In the genomic region with DNA sequence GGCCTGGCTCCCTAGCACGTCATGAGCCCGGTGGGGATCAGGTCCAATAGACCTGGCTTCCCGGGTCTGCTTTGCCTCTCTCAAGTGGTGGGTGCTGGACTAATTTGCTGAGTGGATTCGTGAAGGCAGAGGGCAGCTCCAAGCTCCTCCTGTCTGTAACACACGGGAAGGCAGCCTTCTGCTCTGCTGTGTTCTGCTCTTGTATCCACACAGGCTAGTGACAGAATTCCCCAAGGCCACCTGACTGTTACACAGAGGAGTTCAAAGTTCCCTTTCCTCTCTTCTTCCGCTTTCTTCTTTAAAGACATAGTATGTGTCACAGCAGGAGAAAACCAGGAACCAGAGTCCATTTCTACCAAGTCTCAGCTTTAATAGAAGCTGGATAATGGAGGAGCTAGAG, we compare ENCODE assay signal across 18 mouse cellular contexts. TPM values are rescaled to one million over a fixed set of nuclear protein-coding genes. Genes with fewer than 3 reads are reported as not detected.
DNase-seq lines count a peak whose midpoint lies in the region; ATAC-seq and TF ChIP-seq lines count a peak whose summit lies in the region.
"Had no signal": no experiment of that assay in that cellular context is flagged by ENCODE, and none has a peak within 500 bp of the region (broad histone marks: within the 10 kb centered on the region; RNA-seq: fewer than 3 reads in every experiment).

No protein-coding gene starts in this region.

- H3K27me3 ChIP-seq in forebrain, postnatal 0 days (ENCODE audit: insufficient read depth, low read length) = no peaks in the 10 kb centered on the region
- no peaks in the 10 kb centered on the region for H3K27me3 ChIP-seq in forebrain, embryonic 16.5 days (replicated peaks; ENCODE audit: control insufficient read depth, insufficient read depth, low read length)
- H3K27me3 ChIP-seq: limb, embryonic 13.5 days; stomach, embryonic 15.5 days had no signal

- no peak overlapping the region for H3K4me2 ChIP-seq in forebrain, postnatal 0 days (ENCODE audit: low read depth)
- H3K4me2 ChIP-seq in forebrain, embryonic 16.5 days (ENCODE audit: low read length) = no peak overlapping the region
- H3K4me2 ChIP-seq: limb, embryonic 13.5 days; lung, embryonic 14.5 days; stomach, embryonic 15.5 days had no signal

- WGBS in forebrain, postnatal 0 days = 69% methylated on average over 6 of the region's 6 CpGs
- 71% methylated on average over 6 of the region's 6 CpGs for WGBS in forebrain, embryonic 16.5 days

- H3K9me3 ChIP-seq in forebrain, postnatal 0 days (ENCODE audit: low read length) = no peaks in the 10 kb centered on the region
- H3K9me3 ChIP-seq in forebrain, embryonic 16.5 days (ENCODE audit: control insufficient read depth, low read length) = no peaks in the 10 kb centered on the region
- H3K9me3 ChIP-seq: forebrain, embryonic 10.5 days; limb, embryonic 13.5 days; stomach, embryonic 15.5 days had no signal

- TF ChIP-seq CTCF in forebrain, postnatal 0 days (IDR thresholded peaks at IDR 0.05; ENCODE audit: low read depth) = no peak
- TF ChIP-seq CTCF in layer of hippocampus, adult 2 months (conservative IDR thresholded peaks at IDR 0.05) = peak; percentile 43

- peak; percentile 40; the same call in 1 of the 2 replicates for ATAC-seq in forebrain, postnatal 0 days
- no peak for ATAC-seq in forebrain, embryonic 16.5 days
- peak; percentile 64 for ATAC-seq in granulocyte monocyte progenitor cell, adult 5-6 weeks (replicated peaks; ENCODE audit: poor library complexity, severe bottlenecking)

- no peak overlapping the region for H3K27ac ChIP-seq in forebrain, postnatal 0 days (ENCODE audit: low read depth, low read length)
- no peak overlapping the region for H3K27ac ChIP-seq in forebrain, embryonic 16.5 days (ENCODE audit: low read length)
- no peak overlapping the region for H3K27ac ChIP-seq in layer of hippocampus, adult 2 months
- H3K27ac ChIP-seq: forebrain, embryonic 10.5 days; left cerebral cortex, adult 2 months; limb, embryonic 13.5 days; stomach, embryonic 15.5 days had no signal

- H3K4me3 ChIP-seq in forebrain, postnatal 0 days (ENCODE audit: low read depth, low read length) = no peak overlapping the region
- H3K4me3 ChIP-seq in forebrain, embryonic 16.5 days (replicated peaks; ENCODE audit: low read length) = no peak overlapping the region
- no peak overlapping the region for H3K4me3 ChIP-seq in layer of hippocampus, adult 2 months
- H3K4me3 ChIP-seq: forebrain, embryonic 10.5 days; left cerebral cortex, adult 2 months; limb, embryonic 13.5 days; stomach, embryonic 15.5 days had no signal

- H3K4me1 ChIP-seq in forebrain, postnatal 0 days (ENCODE audit: insufficient read depth) = no peaks in the 10 kb centered on the region
- H3K4me1 ChIP-seq in forebrain, embryonic 16.5 days (replicated peaks; ENCODE audit: control insufficient read depth, insufficient read depth, low read length) = 0 out of 2 replicates have a peak, but pooled peaks cover 2% of the 10 kb centered on the region
- H3K4me1 ChIP-seq: forebrain, embryonic 10.5 days; limb, embryonic 13.5 days; stomach, embryonic 15.5 days had no signal

- no peaks in the 10 kb centered on the region for H3K36me3 ChIP-seq in forebrain, postnatal 0 days (ENCODE audit: insufficient read depth)
- no peaks in the 10 kb centered on the region for H3K36me3 ChIP-seq in forebrain, embryonic 16.5 days (ENCODE audit: control insufficient read depth, insufficient read depth)
- H3K36me3 ChIP-seq: forebrain, embryonic 10.5 days; limb, embryonic 13.5 days; stomach, embryonic 15.5 days had no signal

- no peak overlapping the region for H3K9ac ChIP-seq in forebrain, postnatal 0 days
- no peak overlapping the region for H3K9ac ChIP-seq in forebrain, embryonic 16.5 days (replicated peaks; ENCODE audit: low read depth, low read length)
- H3K9ac ChIP-seq: limb, embryonic 13.5 days; lung, embryonic 14.5 days; stomach, embryonic 15.5 days had no signal

- DNase-seq in forebrain, postnatal 0 days = no peak
- DNase-seq in layer of hippocampus, adult 2 months (ENCODE audit: low spot score in 2 of 2) = no peak
- no peak for DNase-seq in layer of hippocampus, adult 8-10 months (ENCODE audit: low spot score in 2 of 2)
- DNase-seq in monocyte, adult 2 months (ENCODE audit: low read depth in 1 of 2, low spot score in 2 of 2) = peak; percentile 26 to 37
- DNase-seq in T-cell, adult 2 months (ENCODE audit: low spot score) = no peak
- DNase-seq in heart, adult 8-10 months (ENCODE audit: low spot score) = no peak
- DNase-seq: cerebellum, adult 18-20 months; lung, embryonic 14.5 days; retina, postnatal 1 day; spleen, adult 18-20 months; thymus, postnatal 36 days had no signal

RNA-seq across cellular contexts. Expression of gene Col15a1, which starts 53.1 kb away (rescaled TPM):
- 6.2 TPM in 2 replicates for total RNA-seq in forebrain, postnatal 0 days (2014; rRNA removed)
- 2.0 and 2.5 TPM in 2 replicates for polyA plus RNA-seq in forebrain, postnatal 0 days (2015; fragmentation: Nextera tagmentation; extraction: Ambion mirVana)
- 2.8 and 2.9 TPM in 2 replicates for polyA plus RNA-seq in forebrain, embryonic 16.5 days (2015; fragmentation: Nextera tagmentation; extraction: Ambion mirVana)
- 1 to 10 TPM; 6.8 to 7.0 TPM for total RNA-seq in layer of hippocampus, adult 2 months (2021)
- total RNA-seq in layer of hippocampus, adult 8-10 months (2022) = 10 to 100 TPM in 1 of 4 experiments, 1 to 10 TPM in 3; 5.5 to 13.3 (median 5.7) TPM
- total RNA-seq in granulocyte monocyte progenitor cell, adult 5-6 weeks (2014; fragmentation: Nextera tagmentation) = not detected in 2 replicates
- not detected in 2 replicates for total RNA-seq in granulocyte monocyte progenitor cell, adult 5-6 weeks (2017)
- 10 to 100 TPM; 29.9 to 58.5 (median 52.4) TPM for total RNA-seq in heart, adult 8-10 months (2022)
- total RNA-seq: hematopoietic stem cell, adult 5-6 weeks had no signal

Comparison
In these comparisons a context has a peak if more than half of its experiments do, and no peak if none do; other contexts are left out.
1. DNase-seq: peak in monocyte, adult 2 months (2 of 2); none in forebrain, postnatal 0 days (single experiment), layer of hippocampus, adult 2 months (0 of 2), layer of hippocampus, adult 8-10 months (0 of 2), T-cell, adult 2 months (single experiment) and heart, adult 8-10 months (single experiment).